Mouse (Mus musculus) mesoderm, embryonic 11.5 days (tissue): ENCODE data around the gene Zfp157.
"Not testable (repeated sequence)": the region's sequence is repeated elsewhere in the genome, so short reads cannot be mapped to it uniquely, and the experiment has no call there.

Experiments
- DNase-seq: peaks from one replicate; pipeline ENCODE4 v3.0.0-alpha.2; 2012; ENCODE audit warnings: low read depth, low spot score

Zfp157 gene

DNA sequence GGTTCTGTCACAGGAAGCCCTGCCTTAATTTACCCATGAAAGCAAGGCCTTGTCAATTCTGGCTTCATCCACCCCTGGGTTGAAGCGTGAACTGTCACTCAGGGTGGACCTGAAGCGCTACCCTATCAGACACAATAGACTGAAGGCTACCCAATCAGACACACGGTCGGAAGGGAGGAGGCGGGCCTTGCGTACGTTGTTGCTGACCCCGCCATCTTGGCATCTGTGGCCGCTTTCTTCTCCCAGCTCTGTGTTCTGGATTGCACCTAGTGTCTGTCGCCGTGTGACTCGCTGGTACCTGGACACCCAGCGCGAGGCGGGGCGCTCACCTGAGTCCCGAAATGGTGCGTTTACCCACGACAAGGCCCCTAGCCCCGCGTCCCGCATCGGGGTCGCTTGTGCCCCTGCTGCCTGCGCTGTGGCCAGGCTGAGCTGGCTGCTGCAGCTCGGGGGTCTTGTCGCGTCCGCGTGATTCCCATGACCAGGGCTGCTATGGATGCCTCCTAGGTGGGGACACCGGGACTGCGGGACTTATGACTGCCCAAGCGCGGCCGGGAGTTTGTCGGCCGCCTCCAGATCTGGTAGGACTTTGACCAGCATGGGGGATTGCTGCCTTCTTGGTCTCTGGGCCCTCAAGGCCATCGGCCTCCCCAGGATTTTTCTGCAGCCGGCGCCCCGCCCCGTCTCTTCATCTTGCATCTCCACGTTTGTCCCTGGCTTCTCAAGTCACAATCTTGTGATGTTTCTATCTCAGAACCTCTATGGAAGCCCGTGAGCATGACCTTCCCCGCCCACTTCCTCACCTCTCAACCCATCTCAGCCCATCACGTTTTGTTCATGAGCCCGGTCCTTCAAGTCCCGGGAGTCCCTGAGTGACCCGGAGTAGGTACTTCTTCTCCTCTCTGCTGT lies at the start of gene Zfp157:
Gene Zfp157, plus strand, starts transcription at position 183 of the 909 bp plus-strand sequence.
- peak; percentile 95 for DNase-seq

DNA sequence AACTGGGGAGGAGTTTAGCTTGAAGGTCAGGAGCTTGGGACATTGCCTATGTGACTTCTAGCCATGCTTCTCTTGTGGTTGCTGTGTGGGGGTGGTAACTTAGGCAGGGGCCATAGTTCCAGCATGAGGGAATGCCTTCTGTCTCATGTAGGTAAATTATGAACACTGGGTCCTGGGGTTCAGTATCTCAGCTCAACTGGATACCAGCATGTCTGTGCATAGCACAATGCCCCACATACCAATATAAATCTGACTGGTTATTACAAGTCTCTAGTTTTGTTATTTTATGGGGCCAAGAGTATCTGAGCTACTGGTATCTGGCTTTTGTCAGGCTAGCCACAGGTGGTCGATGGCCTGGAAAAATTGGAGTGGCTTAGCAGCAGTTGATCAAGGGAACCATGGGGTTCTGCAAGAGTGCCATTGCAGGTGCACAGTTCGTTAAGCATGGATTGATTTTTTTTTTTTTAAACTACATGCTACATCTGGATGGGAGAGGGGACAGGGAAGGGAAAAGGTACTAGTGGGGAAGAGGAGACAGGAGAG lies 43.4 kb upstream of the Zfp157 start:
- peak; percentile 0 for DNase-seq

GRCm38 (mm10) chr5:138400431-138400830 lies 40.8 kb upstream of the Zfp157 start:
- DNase-seq = not testable (repeated sequence)

DNA sequence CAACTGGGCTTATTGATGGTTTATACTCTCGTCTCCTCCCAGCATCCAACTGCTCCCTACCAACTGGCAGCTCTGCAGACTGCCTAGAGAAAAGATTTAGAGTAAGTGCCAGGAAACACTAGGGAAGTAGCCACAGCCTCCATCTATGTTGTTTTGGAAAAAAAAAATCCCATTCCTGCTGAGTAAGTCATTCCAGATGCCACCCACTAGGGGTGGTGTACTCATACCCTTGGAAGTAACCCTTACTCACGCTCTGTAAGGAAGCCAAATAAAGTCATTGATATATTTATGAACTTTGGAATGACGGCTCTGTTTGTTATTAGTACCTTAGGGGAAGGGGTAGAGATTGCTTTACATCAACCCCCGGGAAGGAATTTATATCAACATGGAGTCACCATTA lies 17.1 kb downstream of the Zfp157 start:
- no peak for DNase-seq

DNA sequence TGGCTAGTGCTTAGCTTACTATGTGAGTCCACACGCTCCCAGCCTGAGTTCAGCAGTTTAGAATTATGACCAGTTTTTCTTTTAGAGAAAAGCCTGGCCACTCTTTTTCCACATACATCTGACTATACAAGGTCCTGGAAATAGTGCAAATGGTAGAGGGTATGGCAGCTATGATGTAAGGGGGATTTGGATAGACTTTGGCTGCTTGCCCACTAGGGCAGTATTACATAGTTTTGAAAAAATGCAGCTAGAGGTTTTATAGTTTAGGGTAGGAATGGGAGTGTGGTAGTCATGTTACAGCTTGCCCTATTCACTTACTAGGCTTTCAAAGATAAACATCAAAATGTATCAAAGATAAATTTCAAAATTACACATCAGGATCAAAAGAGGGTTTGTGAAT lies 17.8 kb downstream of the Zfp157 start:
- DNase-seq = no peak

- DNase-seq = peak; percentile 64
Observed at GRCm38 (mm10) chr5:138473601-138474000, 32.3 kb downstream of the Zfp157 start.

DNA sequence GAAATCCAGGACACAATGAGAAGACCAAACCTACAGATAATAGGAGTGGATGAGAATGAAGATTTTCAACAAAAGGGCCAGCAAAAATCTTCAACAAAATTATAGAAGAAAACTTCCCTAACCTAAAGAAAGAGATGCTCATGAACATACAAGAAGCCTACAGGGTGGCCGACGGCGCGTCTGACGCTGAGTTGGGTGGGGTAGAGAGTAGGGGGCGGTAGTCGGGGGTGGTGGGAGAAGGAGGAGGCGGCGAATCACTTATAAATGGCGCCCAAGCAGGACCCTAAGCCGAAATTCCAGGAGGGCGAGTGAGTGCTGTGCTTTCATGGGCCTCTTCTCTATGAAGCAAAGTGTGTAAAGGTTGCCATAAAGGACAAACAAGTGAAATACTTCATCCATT lies 63.3 kb downstream of the Zfp157 start:
- not testable (repeated sequence) for DNase-seq
